Mouse (Mus musculus) brown adipose tissue, adult 24 weeks (tissue): Measurements from ENCODE around the gene Ntn5. TPM values are rescaled to one million over a fixed set of nuclear protein-coding genes. Genes with fewer than 3 reads are reported as not detected.
A peak's percentile ranks its signal among the peaks of the same experiment; 100 is the strongest.

Experiments used
- H3K27ac ChIP-seq: fragments of 200-500 bp; replicated peaks from 2 replicates; pipeline ENCODE4 v1.5.1; 2012; ENCODE audit warnings: low read depth, mild to moderate bottlenecking, low read length
- H3K4me1 ChIP-seq: fragments of 200-500 bp; 2 replicates; pipeline ENCODE4 v1.6.1; 2012; ENCODE audit warnings: low read length, mixed read lengths; ENCODE audit not compliant: control insufficient read depth, insufficient read depth, insufficient read length
- H3K4me3 ChIP-seq: fragments of 200-500 bp; 2 replicates; pipeline ENCODE4 v1.5.1; 2012; ENCODE audit warnings: low read depth, mild to moderate bottlenecking, low read length, moderate library complexity; ENCODE audit not compliant: insufficient read depth
- polyA plus RNA-seq: library from polyadenylated mRNA; stranded (reverse); fragments of >200 nt; gene quantifications from 2 replicates; pipeline ENCODE4 v1.2.4, GENCODE M21; 2012; ENCODE audit not compliant: missing spikeins, insufficient read depth, insufficient read length

Gene Ntn5
- polyA plus RNA-seq, 1 experiment = not detected

- H3K4me1 ChIP-seq = peaks cover 24% of the 10 kb centered on the region
- no peak overlapping the region for H3K4me3 ChIP-seq
Measured at GRCm38 (mm10) chr7:45679966-45680621, 3.7 kb upstream of the Ntn5 start.

GRCm38 (mm10) chr7:45681046-45681736 is 2.6 kb upstream of the Ntn5 start:
- Histone ChIP-seq H3K27ac (peak overlapping the region; percentile 94), H3K4me3 (no peak overlapping the region), H3K4me1 (peaks cover 24% of the 10 kb centered on the region)

More at GRCm38 (mm10) chr7:45679966-45680621, 3.7 kb upstream of the Ntn5 start:
- H3K27ac ChIP-seq = peak overlapping the region; percentile 94

- peaks cover 24% of the 10 kb centered on the region for H3K4me1 ChIP-seq
Measured at GRCm38 (mm10) chr7:45682144-45683126, 1.4 kb upstream of the Ntn5 start.

GRCm38 (mm10) chr7:45685811-45686210 is 2.0 kb downstream of the Ntn5 start:
- H3K4me1 ChIP-seq = peaks cover 12% of the 10 kb centered on the region
- no peak overlapping the region for H3K27ac ChIP-seq
- no peak overlapping the region for H3K4me3 ChIP-seq

More at GRCm38 (mm10) chr7:45682144-45683126, 1.4 kb upstream of the Ntn5 start:
- Histone ChIP-seq H3K27ac (peak overlapping the region; percentile 72), H3K4me3 (peak overlapping the region; percentile 32)

- H3K4me3 ChIP-seq = no peak overlapping the region
- peaks cover 5% of the 10 kb centered on the region; the same call in 1 of the 2 replicates for H3K4me1 ChIP-seq
- H3K27ac ChIP-seq = no peak overlapping the region
Measured at GRCm38 (mm10) chr7:45686841-45687240, 3.0 kb downstream of the Ntn5 start.

- no peak overlapping the region for H3K27ac ChIP-seq
Measured at GRCm38 (mm10) chr7:45689099-45689498, 5.3 kb downstream of the Ntn5 start.

GRCm38 (mm10) chr7:45689800-45690199 is 6.0 kb downstream of the Ntn5 start:
- Histone ChIP-seq H3K4me3 (no peak overlapping the region), H3K4me1 (no peaks in the 10 kb centered on the region), H3K27ac (no peak overlapping the region)

More at GRCm38 (mm10) chr7:45689099-45689498, 5.3 kb downstream of the Ntn5 start:
- Histone ChIP-seq H3K4me1 (no peaks in the 10 kb centered on the region), H3K4me3 (no peak overlapping the region)

- H3K27ac ChIP-seq = no peak overlapping the region
- H3K4me3 ChIP-seq = no peak overlapping the region
- no peaks in the 10 kb centered on the region for H3K4me1 ChIP-seq
Measured at GRCm38 (mm10) chr7:45692364-45692763, 8.5 kb downstream of the Ntn5 start.

- Histone ChIP-seq H3K4me3 (no peak within 1 kb of the TSS), H3K27ac (no peak within 1 kb of the TSS), H3K4me1 (no peaks in the 10 kb centered on the region)
Measured at GRCm38 (mm10) chr7:45693921-45694591, 10.2 kb downstream of the Ntn5 start, which contains the start of gene Sec1. TSS of gene Sec1 (minus strand) at chr7:45694402.

- no peaks in the 10 kb centered on the region for H3K4me1 ChIP-seq
- no peak overlapping the region for H3K27ac ChIP-seq
- H3K4me3 ChIP-seq = no peak overlapping the region
Measured at GRCm38 (mm10) chr7:45695098-45695497, 11.3 kb downstream of the Ntn5 start.

- Histone ChIP-seq H3K27ac (no peak overlapping the region), H3K4me3 (no peak overlapping the region), H3K4me1 (no peaks in the 10 kb centered on the region)
Measured at GRCm38 (mm10) chr7:45697894-45698293, 14.1 kb downstream of the Ntn5 start.

- Histone ChIP-seq H3K4me1 (0 out of 2 replicates have a peak, but pooled peaks cover 2% of the 10 kb centered on the region), H3K4me3 (peak within 1 kb of the TSS; percentile 44), H3K27ac (no peak within 1 kb of the TSS)
Measured at GRCm38 (mm10) chr7:45699523-45700141, 15.8 kb downstream of the Ntn5 start, which contains the start of gene Car11. TSS of gene Car11 (plus strand) at chr7:45699843.

- Histone ChIP-seq H3K4me3 (peak overlapping the region; percentile 44), H3K27ac (no peak overlapping the region), H3K4me1 (0 out of 2 replicates have a peak, but pooled peaks cover 2% of the 10 kb centered on the region)
Measured at GRCm38 (mm10) chr7:45700301-45701015, 16.6 kb downstream of the Ntn5 start.
